Mouse (Mus musculus) lung, embryonic 14.5 days (tissue): Measurements from ENCODE around the gene Rhbdd3. TPM values are rescaled to one million over a fixed set of nuclear protein-coding genes. Genes with fewer than 3 reads are reported as not detected.

Experiments
- ATAC-seq: fragments of 200-750 bp; cut with Nextera tagmentation; 2 replicates; pipeline ENCODE4 v1.8.0; 2017; ENCODE audit warnings: mild to moderate bottlenecking, moderate TSS enrichment, moderate library complexity; ENCODE audit not compliant: insufficient read depth
- DNase-seq: peaks from one replicate; pipeline ENCODE4 v3.0.0-alpha.2; 2015
- H3K27ac ChIP-seq: fragments of 300-500 bp; sonication (generic); 2 replicates; pipeline ENCODE4 v1.5.1; 2014; ENCODE audit warnings: low read depth, mild to moderate bottlenecking, moderate library complexity
- H3K27me3 ChIP-seq: fragments of 300-500 bp; sonication (generic); 2 replicates; pipeline ENCODE4 v1.6.1; 2014; ENCODE audit warnings: low read length, control low read depth; ENCODE audit not compliant: insufficient read depth
- H3K36me3 ChIP-seq: fragments of 300-500 bp; sonication (generic); 2 replicates; pipeline ENCODE4 v1.6.1; 2014; ENCODE audit warnings: control low read depth; ENCODE audit not compliant: insufficient read depth
- H3K4me1 ChIP-seq: fragments of 300-500 bp; sonication (generic); 2 replicates; pipeline ENCODE4 v1.6.1; 2014; ENCODE audit warnings: antibody characterized with exemption, control low read depth; ENCODE audit not compliant: insufficient read depth
- H3K4me2 ChIP-seq: fragments of 300-500 bp; sonication (generic); 2 replicates; pipeline ENCODE4 v1.6.1; 2014; ENCODE audit warnings: mild to moderate bottlenecking
- H3K4me3 ChIP-seq: fragments of 300-500 bp; sonication (generic); 2 replicates; pipeline ENCODE4 v1.5.1; 2014; ENCODE audit warnings: low read depth, low read length
- H3K9ac ChIP-seq: fragments of 300-500 bp; sonication (generic); 2 replicates; pipeline ENCODE4 v1.6.1; 2014
- H3K9me3 ChIP-seq: fragments of 300-500 bp; sonication (generic); 2 replicates; pipeline ENCODE4 v1.6.1; 2016; ENCODE audit warnings: low read depth, low read length, control low read depth
- CTCF ChIP-seq: IDR thresholded peaks from 2 replicates; pipeline ENCODE4 v1.5.1; 2016; ENCODE audit warnings: antibody characterized with exemption, low read depth
- WGBS: fragments of 180-500 bp; shearing (Covaris S2); extraction: QIAGEN DNeasy Blood & Tissue Kit; methylation state at CpG from one replicate; pipeline ENCODE4 v1.1.7; 2014; 5-methylcytosine and 5-hydroxymethylcytosine counted together
- polyA plus RNA-seq: library from polyadenylated mRNA; unstranded; fragments of >200 nt; fragmentation: Nextera tagmentation; extraction: Ambion mirVana; gene quantifications from 2 replicates; pipeline ENCODE4 v1.2.1, GENCODE M21; 2014

Rhbdd3 gene
- polyA plus RNA-seq, 1 experiment from 2014 or later, result 27.9 TPM

DNA sequence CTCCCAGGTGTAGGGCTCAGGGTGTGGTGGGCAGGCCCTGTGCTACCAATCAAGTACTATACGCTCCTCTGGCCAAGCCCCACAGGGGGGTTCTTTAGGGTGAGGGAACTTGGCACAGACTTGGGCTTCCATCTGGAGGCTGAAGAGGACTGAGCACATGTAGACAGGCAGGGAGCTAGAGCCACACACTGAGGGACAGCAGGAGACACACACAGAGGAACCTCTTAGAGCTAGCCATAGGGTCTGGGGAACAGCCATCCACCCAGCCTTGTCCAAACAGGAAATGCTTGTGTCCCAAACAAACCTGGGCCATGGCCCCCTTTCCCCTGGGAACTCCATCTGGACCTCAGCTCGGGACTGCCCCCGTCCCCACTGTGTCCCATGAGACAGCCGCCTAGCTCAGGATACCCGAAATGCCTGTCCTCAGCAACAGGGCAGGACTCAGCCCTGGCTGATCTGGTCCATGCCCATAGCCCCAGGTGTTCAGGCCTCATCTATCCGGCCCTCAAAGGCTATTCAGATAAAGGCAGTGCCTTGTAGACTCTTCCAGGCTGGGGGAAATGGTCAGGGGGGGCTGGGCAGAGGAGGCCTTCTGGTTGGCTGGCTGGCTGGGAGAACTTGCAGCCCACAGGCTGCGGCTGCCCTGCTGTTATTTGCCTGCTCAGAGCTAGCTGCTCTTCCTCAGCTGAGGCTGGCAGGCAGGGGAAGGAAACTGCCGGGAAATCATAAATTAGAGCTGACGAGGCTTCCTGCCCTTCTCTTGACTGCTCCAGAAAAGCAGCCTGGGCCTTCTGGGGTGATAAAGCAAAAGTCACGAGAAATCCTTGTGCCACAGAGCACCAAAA is 56.5 kb downstream of the Rhbdd3 start:
- DNase-seq, result peak; percentile 65

More for the DNA sequence above, 56.5 kb downstream of the Rhbdd3 start:
- no peaks in the 10 kb centered on the region for H3K27me3 ChIP-seq
- peak; percentile 53 for ATAC-seq
- H3K4me3 ChIP-seq, result no peak overlapping the region
- H3K4me1 ChIP-seq, result peaks cover 11% of the 10 kb centered on the region
- H3K27ac ChIP-seq, result peak overlapping the region; percentile 75
- 0 out of 2 replicates have a peak overlapping the region, but pooled peaks have one; percentile 26 for H3K9ac ChIP-seq
- no peaks in the 10 kb centered on the region for H3K36me3 ChIP-seq
- no peak for TF ChIP-seq CTCF
- no peak overlapping the region for H3K4me2 ChIP-seq
- H3K9me3 ChIP-seq, result no peaks in the 10 kb centered on the region
- WGBS, result 22% methylated on average over 10 of the region's 10 CpGs

Other genes starting within 250 kb of the Rhbdd3 start
- 43.3 and 47.6 TPM in 2 replicates for gene Nf2, start 249.4 kb upstream of the Rhbdd3 start, polyA plus RNA-seq
- gene Nipsnap1, start 225.0 kb upstream of the Rhbdd3 start, polyA plus RNA-seq, result 32.0 and 32.4 TPM in 2 replicates
- 37.7 and 43.4 TPM in 2 replicates for gene Thoc5, start 203.6 kb upstream of the Rhbdd3 start, polyA plus RNA-seq
- 0.35 and 0.36 TPM in 2 replicates for gene Nefh, start 150.9 kb upstream of the Rhbdd3 start, polyA plus RNA-seq
- 45.6 and 48.9 TPM in 2 replicates for gene Ap1b1, start 112.1 kb upstream of the Rhbdd3 start, polyA plus RNA-seq
- gene Rasl10a, start 40.8 kb upstream of the Rhbdd3 start, polyA plus RNA-seq, result 0.75 and 0.78 TPM in 2 replicates
- 33.2 and 36.3 TPM in 2 replicates for gene Gas2l1, start 33.6 kb upstream of the Rhbdd3 start, polyA plus RNA-seq
- gene Ewsr1, start 340 bp downstream of the Rhbdd3 start, polyA plus RNA-seq, result 398 and 449 TPM in 2 replicates
- gene Emid1, start 53.3 kb downstream of the Rhbdd3 start, polyA plus RNA-seq, result 50.7 and 52.1 TPM in 2 replicates
- gene Kremen1, start 162.6 kb downstream of the Rhbdd3 start, polyA plus RNA-seq, result 12.5 and 14.5 TPM in 2 replicates